Mouse (Mus musculus) c-Kit-positive CD71-positive TER-119-negative erythroid progenitor cells, embryonic 14.5 days (primary cell): Measurements from ENCODE around the gene Mta1.
A peak's percentile ranks its signal among the peaks of the same experiment; 100 is the strongest.

ENCODE experiments used
- DNase-seq: peaks from one replicate; pipeline ENCODE4 v3.0.0-alpha.2; 2013; ENCODE audit warnings: low read depth

The Mta1 gene

DNA sequence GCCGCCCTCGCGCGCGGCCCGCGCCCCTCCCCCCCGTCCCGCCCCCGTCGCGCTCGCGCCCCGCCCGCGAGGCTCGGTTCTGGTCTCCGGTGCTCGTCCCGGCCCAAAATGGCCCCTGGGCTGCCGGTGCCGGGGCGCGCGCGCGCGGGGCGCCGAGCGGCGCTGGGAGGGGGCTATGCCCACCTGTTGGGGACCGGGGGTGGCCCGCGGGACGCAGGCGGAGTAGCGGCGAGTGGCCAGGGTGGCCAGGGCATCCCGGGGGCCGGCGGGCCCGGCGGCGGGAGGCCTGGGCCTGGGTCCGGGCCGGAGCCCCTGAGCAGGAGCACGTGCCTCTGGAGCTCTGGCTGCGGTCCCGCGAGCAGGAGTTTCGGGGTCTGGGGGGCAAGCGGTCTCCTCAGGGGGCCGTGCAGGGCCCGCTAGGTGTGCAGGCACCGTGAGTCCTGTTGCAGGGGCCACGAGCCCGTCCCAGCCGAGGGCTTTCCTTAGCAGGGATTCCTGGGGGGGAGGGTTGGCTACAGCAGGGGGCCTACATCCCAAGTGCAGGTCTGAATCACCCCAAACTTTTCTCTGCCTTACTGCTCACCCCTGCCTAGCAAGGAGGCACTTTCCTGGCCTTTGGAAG lies 563 bp downstream of the Mta1 start:
- no peak for DNase-seq

DNA sequence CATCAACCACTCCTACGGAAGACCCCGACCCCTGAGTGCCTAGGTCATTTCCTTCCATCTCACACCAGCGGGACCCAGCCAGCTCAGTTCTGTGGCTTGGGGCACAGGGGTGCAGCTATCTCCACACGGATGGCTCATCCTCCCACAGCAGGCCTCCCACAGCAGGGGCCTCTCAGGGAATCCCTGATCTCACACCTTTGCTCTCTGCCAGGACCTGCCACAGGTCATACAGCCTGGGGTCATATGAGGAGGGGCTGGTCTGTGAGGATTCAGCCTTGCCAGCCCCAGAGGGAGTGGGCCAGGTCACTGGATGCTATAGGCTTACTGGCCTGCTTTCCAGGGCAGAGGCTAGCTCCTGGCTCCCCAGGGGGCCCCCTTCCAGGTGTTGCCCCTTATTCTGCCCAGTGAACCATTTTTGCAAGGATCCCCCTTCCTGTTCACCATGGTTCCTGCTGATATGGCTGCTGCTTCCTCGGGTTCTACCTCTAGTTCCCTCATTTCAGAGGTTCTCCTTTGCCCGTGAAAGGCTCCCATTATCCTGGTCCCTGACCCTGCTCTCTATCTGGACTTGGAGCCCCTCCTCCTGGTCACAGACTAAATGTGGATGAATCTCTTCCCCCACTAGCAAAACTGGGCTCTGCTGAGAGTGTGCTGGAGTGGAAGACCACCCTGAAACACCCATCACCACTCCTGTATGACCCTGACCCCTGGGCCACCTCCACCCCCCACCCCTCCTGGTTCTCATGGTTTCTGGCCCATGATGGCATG lies 1.6 kb downstream of the Mta1 start:
- no peak for DNase-seq

DNA sequence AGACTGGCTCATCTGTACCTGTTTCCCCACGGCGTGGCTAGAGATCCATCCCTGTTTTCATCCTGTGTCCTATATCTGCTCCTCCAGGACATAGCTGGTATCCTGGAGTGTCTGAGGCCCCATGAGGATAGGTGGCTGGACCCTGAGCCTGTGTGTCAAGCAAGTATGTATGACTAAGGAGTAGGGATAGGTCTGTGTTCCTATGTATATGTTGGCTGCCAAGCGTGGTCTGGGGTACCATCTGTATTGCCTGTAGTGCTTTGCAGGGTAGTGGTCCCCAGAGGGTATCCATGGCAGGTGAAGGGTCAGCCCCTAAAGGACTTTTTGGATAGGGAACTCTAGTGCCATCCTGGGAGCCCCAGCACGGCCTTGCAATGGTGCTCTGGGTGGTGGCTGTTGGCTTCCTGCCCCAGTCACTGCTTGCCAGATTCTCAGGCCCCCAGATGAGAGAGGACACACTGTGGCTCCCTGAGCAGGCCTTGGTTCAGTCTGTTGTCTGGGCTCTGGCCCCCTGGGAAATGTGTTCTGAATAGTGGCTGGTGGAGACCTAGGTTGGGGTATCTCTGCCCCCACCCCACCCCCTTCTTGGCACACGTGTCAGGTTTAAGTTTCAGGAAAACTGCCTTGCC lies 2.5 kb downstream of the Mta1 start:
- DNase-seq: no peak

DNA sequence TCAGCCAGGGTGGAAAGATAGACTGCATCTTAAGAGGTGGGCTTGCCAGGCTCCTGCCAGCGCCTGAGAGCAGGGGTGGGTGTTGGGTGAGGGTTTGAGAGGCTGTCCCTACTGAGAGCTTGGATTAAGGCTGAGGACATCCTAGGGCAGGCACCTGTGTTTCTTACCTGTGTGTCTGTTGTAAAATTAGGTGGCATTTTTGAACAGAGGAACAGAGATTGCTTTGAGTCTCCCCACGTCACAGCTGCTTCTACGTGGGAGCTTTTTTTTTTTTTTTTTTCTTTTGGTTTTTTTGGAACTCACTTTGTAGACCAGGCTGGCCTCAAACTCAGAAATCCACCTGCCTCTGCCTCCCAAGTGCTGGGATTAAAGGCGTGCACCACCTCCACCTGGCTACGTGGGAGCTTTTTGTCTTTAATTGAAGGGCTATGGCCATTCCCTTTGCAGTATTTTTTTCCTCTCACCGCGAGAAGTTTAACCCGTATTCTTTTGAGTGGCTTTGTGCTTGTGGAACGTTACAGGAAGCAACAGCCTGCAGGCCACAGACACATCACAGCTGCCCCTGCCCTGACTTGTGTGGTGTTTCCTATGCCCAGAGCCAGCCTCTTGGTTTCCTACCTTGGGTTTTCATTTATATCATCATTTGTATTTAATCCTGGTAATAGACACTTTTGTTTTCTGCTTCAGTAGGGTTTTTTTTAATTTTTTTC lies 3.3 kb downstream of the Mta1 start:
- no peak for DNase-seq

DNA sequence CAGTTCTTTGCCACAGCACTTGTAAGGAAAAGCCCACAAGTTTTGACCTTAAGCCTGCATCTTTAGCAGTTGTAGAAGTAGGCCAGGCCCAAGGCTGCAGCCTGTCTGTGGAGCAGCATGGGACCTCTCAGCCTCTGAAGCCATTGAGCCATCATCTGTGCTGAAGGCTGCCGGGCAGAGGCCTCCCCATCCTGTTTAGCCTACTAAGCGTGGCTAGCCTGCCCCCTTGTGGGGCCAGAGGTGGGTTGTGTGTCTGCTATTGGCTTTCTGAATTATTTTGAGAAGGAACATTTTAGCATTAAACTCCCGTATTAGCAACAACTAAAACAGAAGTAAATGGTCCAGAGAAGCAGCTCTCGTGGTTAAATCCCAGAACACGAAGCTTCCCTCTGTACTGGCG lies 4.4 kb downstream of the Mta1 start:
- DNase-seq: peak; percentile 65

DNA sequence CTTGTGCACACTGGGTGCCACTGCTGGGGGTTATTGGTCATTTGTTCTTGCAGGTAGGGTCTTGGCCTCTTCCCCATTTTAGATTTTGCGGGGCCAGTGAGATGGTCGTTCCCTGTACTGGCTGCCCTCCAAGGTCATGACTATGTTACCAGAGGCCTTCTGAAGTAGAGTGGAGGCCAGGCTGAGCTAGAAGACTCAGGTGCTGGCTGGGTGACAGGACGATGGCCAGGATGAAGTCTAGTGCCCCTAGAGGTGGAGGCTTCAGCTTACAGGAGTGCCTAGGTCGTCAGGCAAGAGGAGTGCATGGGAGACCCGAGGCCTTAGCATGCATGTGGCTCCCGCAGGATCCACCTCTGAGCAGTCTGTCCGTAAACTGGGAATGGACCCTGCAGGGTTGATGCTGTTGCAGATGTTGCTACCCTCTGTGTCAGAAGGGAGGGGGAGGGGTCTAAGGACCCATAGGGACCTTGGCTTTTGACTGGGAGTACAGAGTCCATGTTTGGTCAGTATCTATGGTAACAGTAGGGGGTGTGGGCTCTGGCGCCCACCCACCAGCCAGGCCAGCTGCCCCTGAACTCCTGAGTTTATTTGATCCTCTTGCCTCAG lies 5.9 kb downstream of the Mta1 start:
- no peak for DNase-seq

DNA sequence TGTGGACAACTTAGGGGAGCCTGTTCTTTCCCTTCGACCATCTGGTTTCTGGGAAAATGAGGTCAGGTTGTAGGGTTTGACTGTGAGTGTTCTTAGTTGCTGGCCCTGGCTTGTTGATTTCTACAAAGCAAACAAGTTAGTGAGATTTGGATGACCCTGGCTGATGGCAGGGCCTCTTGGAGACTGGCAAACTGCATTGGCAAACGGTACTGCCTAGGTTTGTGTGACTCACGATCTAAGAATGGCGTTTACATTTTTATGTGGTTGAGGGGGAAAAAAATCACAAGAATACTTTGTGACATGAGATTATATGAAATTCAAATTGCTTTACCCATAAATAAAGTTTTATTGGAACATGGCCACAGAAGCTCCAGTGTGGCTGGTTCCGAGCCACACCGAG lies 8.3 kb downstream of the Mta1 start:
- DNase-seq: no peak

DNA sequence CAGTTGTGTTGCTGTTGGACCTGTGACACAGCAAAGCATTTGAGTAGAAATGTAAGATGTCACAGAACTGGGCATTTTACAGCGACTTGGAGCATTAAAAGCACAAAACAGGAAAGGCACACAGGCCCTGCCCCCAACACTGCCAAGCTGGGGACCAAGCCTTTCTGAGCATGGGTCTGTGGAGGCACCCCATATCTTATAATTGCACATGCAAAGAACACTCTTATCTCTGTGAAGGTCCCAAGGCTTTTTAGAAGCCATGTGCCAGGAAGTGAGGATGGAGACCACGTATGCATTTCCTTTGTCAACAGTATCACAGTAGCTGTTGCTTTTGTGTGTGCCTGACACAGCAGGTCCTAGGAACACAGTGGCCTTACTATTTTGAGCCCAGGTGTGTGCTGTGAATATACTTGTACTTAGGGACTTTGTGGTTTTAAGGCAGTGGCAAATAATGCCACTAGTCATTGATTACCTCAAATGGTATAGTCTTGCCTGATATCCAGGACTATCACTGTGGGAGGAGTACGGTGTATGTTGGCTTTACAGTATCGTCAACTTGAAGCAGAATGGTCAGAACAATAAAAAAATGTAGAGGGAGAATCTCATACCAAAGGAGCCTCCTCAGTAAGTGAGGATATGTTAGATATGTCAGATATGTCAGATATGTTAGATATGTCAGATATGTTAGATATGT lies 9.5 kb downstream of the Mta1 start:
- DNase-seq: peak; percentile 77

DNA sequence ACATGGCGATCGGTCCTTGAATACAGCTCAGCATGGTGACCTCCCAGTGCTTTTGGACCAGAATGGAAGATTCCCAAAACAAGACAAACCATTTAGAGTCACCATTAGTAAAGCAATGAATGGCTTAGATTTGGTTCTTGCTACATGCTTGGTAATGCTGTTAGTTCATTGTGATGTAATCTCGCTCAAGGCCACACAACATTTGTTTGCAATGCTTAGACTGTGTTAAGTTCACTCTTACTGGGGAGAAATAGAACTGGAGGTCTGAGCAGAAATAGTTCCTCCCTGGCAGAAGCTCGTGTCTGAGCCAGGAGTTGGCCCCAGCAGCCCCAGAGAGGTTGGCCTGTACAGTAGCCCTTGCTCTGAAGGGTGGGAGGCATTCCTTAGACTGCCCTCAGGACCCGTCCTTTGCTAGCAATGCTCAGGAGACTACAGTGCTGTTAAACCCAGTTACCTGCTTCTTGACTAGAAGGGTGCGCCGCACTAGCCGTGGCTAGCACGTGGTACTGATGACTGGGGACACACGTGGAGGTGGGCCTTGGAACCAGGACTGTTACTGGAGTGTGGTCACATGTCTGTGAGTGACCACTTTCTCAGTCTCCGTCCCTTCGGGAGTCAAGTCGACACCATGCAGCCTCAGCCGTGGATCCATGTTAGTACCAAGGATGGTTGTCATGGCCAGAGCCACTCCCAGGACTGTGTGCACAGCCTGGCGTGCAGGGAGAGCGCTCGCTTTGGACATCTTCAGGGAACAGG lies 10.6 kb downstream of the Mta1 start:
- no peak for DNase-seq

DNA sequence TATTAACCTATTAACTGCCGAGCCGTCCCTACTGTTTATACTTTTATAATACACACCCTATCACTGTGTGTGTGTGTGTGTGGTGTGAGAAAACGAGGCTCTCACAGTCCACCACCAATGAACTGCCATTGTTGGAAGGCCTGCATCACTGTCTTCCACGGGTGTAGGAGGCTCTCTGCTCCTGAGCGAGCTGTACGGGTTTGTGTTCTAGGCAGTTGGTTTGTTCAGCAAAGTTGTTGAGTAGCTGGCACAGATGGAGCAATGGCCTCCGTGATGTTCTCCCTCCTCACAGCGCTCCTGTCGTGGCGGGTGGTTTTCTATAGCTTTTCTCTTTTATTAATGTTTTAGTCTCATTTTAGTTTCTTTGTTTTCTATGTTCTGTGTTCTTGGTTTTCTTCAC lies 11.7 kb downstream of the Mta1 start:
- no peak for DNase-seq

DNA sequence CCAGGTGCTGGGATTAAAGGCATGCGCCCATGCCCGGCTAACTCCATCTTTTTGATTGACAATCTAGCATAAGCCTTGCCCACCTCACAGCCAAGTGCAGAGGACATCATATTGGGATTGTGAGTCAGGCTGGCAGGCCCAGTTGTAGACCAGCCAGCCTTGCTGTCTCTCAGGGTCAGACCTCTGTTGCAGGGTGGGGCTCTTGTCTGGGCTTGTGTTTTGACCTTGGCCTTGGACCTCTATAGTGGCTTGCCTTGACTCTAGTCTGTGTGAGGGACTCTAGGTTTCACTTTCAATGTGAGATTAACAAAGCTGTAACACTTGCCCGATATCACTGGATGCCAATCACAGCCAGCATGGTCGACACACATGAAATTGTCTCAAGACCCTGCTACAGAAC lies 16.1 kb downstream of the Mta1 start:
- no peak for DNase-seq

DNA sequence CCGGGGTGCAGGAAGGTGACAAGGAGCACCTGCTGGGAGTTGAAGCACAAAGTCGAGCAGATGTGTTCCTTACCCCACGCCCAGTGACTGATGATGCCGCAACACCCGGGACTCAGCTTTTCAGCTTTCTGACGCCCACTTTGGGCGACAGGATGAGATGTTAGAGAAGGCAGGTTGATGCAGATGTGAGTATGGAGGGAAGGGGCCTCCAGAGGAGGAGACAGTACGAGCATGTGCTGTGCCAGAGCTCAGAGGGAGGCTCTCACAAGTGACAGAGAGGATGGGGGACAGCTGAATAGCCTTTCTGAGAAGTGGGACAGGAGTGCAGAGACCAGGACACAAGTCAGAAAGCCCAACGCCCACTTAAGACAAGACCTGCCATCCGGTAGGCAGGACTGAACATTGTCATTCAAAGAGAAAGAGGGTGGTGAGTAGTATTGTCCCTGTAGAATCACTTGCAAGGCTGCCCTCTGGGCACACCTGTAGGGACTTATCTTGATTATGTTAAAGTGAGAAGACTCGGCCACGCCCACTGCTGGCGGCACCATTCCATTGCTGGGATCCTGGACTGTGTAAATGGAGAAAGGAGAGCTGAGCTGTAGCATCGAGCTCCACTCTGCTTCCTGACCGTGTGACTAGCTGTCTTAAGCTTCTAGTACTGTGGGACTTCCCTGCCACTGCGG lies 16.9 kb downstream of the Mta1 start:
- no peak for DNase-seq

DNA sequence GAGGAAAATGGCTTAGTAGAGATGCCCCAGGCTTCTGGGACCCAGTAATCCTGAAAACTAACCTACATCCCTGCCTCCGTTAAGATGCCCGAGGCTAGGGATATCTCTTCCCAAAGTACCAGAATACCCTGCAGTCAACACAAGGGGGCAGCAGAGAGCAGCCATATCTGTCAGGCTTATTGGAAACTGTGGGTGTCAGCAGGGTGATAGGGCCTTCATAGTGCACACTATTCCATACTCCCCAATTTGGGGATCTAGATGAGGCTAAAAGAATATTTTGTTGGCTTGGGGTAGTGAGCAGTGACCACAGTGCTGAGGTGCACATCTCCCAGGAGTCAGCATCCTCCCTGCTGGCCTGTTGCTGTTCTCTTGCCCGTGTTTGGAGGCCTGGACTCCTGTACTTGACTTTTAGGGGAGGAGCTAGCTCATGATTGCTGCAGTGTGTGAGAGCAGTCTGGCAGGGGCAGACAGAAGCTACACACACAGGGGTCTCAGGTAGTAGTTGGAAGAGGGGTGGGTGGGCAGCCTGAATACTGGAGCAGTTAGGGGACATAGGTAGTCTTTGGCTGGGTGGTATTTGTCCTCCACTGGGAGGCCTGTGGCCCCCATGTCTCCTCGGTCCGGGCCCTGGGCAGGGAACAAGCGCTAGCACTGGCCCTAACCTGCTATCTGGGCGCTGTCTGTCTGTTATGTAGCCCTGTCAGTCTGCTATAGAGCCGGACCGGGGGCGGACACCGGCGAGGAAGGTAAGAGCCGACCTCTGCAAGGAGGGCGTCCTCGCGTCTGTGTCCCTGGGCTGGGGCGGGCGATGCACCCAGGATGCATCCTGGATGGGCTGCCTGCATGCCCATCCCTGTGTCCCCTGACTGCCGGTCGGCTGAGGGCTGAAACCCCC lies 21.7 kb downstream of the Mta1 start:
- peak; percentile 76 for DNase-seq

DNA sequence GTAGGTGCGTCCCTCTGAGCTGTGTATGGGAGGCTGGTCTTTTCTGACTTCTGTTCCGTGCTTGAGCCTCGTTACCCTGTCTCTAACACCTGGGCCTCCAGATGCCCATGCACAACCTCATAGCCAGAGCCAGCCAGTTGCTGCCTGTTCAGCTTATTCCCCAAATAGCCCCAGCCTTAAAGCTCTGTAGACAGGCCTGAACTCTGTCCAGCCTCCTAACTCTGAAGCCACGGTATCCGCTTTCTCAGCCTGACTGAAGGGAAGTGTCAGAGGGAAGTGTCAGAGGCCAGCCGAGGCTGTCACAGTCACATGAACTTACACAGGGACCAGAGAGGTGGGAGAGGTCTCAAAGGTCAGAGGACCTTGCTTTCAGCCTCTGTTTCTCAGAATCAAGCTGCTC lies 26.6 kb downstream of the Mta1 start:
- DNase-seq: no peak

DNA sequence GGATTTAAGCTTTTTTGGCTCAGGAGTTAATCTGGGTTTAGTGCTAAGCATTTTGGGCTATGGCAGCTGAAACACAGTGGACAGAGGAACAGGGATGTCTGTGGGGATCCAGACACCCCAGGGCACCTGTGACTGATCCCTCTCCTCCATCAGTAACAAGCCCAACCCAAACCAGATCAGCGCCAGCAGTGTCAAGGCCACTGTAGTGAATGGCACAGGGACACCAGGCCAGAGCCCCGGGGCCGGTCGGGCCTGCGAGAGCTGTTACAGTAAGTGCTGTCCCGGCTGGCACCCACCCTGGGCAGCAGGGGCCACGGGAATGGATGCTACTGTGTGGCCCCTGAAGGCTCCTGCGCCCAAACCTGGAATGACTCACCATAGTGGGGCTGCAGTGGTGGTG lies 32.7 kb downstream of the Mta1 start:
- no peak for DNase-seq

DNA sequence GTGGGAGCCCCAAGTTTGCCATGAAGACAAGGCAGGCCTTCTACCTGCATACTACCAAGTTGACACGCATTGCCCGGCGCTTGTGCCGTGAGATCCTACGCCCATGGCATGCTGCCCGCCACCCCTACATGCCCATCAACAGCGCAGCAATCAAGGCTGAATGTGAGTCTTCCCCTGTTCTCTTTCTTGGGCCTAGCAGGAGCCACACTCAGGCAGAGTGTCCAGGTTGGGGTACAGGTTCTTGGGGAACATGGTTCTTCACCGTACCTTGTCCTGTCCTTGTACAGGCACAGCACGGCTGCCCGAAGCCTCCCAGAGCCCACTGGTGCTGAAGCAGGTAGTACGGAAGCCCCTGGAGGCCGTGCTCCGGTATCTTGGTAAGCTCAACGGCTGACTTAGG lies 33.5 kb downstream of the Mta1 start:
- DNase-seq: no peak

DNA sequence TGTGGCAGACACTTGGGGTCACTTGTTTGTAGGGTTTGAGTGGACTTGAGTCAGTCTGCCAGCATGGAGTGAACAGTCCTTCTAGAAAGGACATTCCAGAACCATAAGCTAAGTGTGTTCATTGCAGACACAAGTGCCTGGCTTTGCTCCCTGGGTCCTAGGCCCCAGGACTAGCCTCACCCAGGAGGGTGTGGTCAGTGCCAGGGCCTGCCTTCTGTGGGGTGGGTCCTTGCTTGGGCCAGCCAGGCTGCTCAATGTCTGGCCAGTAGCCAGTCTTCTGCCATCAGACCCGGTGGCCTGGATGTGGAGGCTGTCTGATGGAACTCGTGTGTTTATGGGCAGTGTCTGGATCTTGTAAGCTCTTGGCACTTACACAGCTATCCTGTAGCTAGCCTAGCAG lies 34.5 kb downstream of the Mta1 start:
- no peak for DNase-seq

DNA sequence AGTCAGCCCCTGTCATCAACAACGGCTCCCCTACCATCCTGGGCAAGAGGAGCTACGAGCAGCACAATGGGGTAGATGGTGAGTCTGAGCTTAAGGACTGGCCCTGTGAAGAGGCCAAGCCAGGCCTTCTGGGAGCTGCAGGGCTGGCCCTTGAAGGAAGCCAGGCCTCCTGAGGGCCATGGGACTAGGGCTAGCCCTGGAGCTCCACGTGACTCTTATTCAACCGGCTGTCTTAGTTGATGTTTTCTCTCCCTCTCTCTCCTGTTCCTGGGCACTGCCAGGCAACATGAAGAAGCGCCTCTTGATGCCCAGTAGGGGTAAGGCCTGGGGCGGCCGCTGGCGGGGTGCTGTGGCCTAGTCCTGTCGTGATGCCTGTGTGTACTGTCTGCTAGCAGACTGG lies 35.2 kb downstream of the Mta1 start:
- no peak for DNase-seq

DNA sequence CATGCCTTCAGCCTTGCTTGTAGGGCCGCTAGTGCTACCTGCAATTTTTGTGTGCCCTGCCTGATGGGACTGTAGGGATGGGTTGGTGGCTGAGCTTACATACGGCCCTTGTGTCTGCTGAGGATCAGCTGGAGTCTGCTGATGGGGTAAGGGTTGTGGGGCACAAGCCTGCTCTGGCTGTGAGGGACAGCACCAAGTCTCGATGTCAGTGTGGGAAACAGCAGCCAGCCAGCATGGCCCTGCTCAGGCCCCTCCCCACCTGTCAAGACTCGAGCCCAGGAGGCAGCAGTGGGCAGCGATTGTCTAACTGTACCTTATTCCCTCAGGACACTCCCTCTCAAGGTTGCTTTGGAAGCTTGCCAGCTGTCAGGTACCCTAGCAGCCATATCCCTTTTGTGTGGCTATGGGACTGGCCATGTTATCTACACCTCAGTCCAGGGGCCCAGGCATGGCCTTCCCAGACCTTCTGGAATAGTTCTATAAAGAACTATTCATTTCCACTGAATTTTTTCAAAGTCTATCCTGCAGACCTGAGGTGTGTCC lies 35.9 kb downstream of the Mta1 start:
- DNase-seq: no peak
